Mouse (Mus musculus) myocyte (in vitro differentiated cells): ENCODE results near the gene Ptbp1.

Source experiments
- CEBPB ChIP-seq: IDR thresholded peaks from 2 replicates; pipeline ENCODE4 v1.6.1; 2011; ENCODE audit warnings: mild to moderate bottlenecking, moderate library complexity; ENCODE audit not compliant: poor library complexity, insufficient read depth, severe bottlenecking
- MAX ChIP-seq: IDR thresholded peaks from one replicate; pipeline ENCODE4 v1.6.1; 2011; ENCODE audit warnings: low read depth, mild to moderate bottlenecking, control low read depth
- MYOD1 ChIP-seq, 3 experiments: IDR thresholded peaks; one replicate each; pipeline ENCODE4 v1.6.1; 2011; ENCODE audit warnings: control low read depth in 2 of 3, low read depth in 2 of 3, mild to moderate bottlenecking in 2 of 3, moderate library complexity in 1 of 3; ENCODE audit not compliant: insufficient read length in 2 of 3, control insufficient read depth in 1 of 3
- MYOG ChIP-seq, 3 experiments: IDR thresholded peaks; one replicate each; pipeline ENCODE4 v1.6.1; 2011; ENCODE audit warnings: control low read depth in 2 of 3, low read depth in 2 of 3, mild to moderate bottlenecking in 2 of 3; ENCODE audit not compliant: insufficient read length in 2 of 3, control insufficient read depth in 1 of 3, insufficient read depth in 1 of 3
- POLR2A ChIP-seq: IDR thresholded peaks from one replicate; pipeline ENCODE4 v1.6.1; 2011; ENCODE audit warnings: low read depth, mild to moderate bottlenecking, control low read depth, moderate library complexity; ENCODE audit not compliant: insufficient read length
- POLR2AphosphoS2 ChIP-seq: IDR thresholded peaks from one replicate; pipeline ENCODE4 v1.6.1; 2011; ENCODE audit warnings: low read depth, control low read depth; ENCODE audit not compliant: insufficient read length
- REST ChIP-seq: IDR thresholded peaks from one replicate; pipeline ENCODE4 v1.6.1; 2011; ENCODE audit warnings: mild to moderate bottlenecking, control low read depth, moderate library complexity; ENCODE audit not compliant: insufficient read depth, insufficient read length
- TCF12 ChIP-seq: IDR thresholded peaks from one replicate; pipeline ENCODE4 v1.6.1; 2011; ENCODE audit warnings: mild to moderate bottlenecking, control low read depth; ENCODE audit not compliant: poor library complexity, insufficient read depth, severe bottlenecking
- USF1 ChIP-seq: IDR thresholded peaks from one replicate; pipeline ENCODE4 v1.6.1; 2011; ENCODE audit warnings: low read depth, mild to moderate bottlenecking, control low read depth, moderate library complexity

DNA sequence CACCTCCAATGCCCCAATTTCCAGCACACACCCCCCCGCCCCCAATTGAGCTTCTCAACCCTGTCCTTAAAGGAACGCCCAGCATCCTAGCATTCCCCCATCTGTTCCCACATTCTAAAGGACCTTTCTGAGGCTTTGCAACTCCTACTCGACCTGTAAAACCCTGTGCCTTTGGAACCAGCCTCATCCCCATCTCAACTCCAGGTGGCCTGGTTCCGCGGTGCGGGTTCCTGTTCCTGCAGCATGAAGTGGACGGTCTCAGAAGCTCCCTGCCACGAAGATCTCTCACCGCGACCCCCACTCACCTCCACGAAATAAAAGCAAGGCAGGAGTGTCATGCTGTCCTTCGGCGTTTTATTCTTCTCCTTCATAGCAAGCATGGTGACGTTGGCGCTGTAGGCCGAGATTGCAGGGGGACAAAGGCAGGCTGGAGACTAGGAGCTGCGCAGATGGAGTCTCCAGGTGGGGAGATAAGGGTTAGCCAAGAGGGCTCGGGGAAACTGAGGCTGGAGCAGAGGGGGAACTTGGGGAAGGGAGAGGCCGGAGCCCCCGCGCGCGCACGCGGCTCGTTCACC lies 19.6 kb downstream of the Ptbp1 start:
- no peak for TF ChIP-seq POLR2A
- no peak for TF ChIP-seq USF1
- no peak for TF ChIP-seq CEBPB
- TF ChIP-seq TCF12 = no peak
- no peak for TF ChIP-seq MAX
- no peak for TF ChIP-seq MYOG (IDR thresholded peaks at IDR 0.05; ENCODE audit: control insufficient read depth in 1 of 3, insufficient read depth in 1 of 3, insufficient read length in 2 of 3, low read depth in 2 of 3)
- TF ChIP-seq REST = no peak
- TF ChIP-seq POLR2AphosphoS2 = no peak
- TF ChIP-seq MYOD1 (IDR thresholded peaks at IDR 0.05; ENCODE audit: control insufficient read depth in 1 of 3, insufficient read length in 2 of 3, low read depth in 2 of 3) = no peak
